In the genomic region with DNA sequence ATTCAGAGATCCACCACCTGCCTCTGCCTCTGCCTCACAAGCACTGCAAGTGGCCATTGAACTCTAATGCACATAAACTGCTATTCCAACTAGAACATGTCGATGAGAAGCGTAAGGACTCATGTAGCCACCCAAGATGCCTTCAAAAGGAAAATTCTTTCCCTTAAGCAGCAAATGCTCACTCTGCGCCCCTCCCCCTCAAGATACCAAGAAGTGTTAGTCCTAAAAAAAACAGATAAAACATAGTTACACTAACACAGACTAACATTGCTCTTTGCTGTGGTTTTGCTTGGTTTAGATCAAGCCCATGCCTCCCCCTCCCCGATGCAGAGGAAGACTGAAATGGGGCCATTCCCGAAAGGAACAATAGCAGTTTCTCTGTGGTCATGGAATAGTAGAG, we compare ENCODE assay signal across 18 mouse cellular contexts.
DNase-seq lines count a peak whose midpoint lies in the region; ATAC-seq lines count a peak whose summit lies in the region.
"Had no signal": no experiment of that assay in that cellular context is flagged by ENCODE, and none has a peak within 500 bp of the region (broad histone marks: within the 10 kb centered on the region; RNA-seq: fewer than 3 reads in every experiment).

No protein-coding gene starts in this region.

- peaks cover 100% of the 10 kb centered on the region for H3K4me1 ChIP-seq in megakaryocyte, embryonic 14.5 days
- peaks cover 9% of the 10 kb centered on the region for H3K4me1 ChIP-seq in kidney, embryonic 14.5 days (ENCODE audit: control insufficient read depth, insufficient read depth, low read length)

- no peaks in the 10 kb centered on the region for H3K9me3 ChIP-seq in megakaryocyte, embryonic 14.5 days
- H3K9me3 ChIP-seq in kidney, embryonic 14.5 days (ENCODE audit: control insufficient read depth, low read length) = no peaks in the 10 kb centered on the region
- H3K9me3 ChIP-seq: embryonic facial prominence, embryonic 12.5 days; heart, embryonic 12.5 days; hindbrain, embryonic 10.5 days had no signal

- H3K36me3 ChIP-seq in megakaryocyte, embryonic 14.5 days (replicated peaks; ENCODE audit: low read length) = peaks cover 30% of the 10 kb centered on the region
- H3K36me3 ChIP-seq in kidney, embryonic 14.5 days (ENCODE audit: control insufficient read depth, insufficient read depth, low read length) = no peaks in the 10 kb centered on the region
- H3K36me3 ChIP-seq: embryonic facial prominence, embryonic 12.5 days; heart, embryonic 12.5 days; hindbrain, embryonic 10.5 days had no signal

- no peak overlapping the region for H3K9ac ChIP-seq in kidney, embryonic 14.5 days (ENCODE audit: low read depth, low read length)
- H3K9ac ChIP-seq: embryonic facial prominence, embryonic 12.5 days; forebrain, postnatal 0 days; heart, embryonic 12.5 days; hindbrain, embryonic 14.5 days had no signal

- H3K4me2 ChIP-seq in kidney, embryonic 14.5 days (replicated peaks; ENCODE audit: low read depth, low read length) = no peak overlapping the region
- H3K4me2 ChIP-seq: embryonic facial prominence, embryonic 12.5 days; heart, embryonic 12.5 days; hindbrain, embryonic 14.5 days had no signal

- 85% methylated on average over 5 of the region's 5 CpGs for WGBS in kidney, embryonic 14.5 days

- no peaks in the 10 kb centered on the region for H3K27me3 ChIP-seq in megakaryocyte, embryonic 14.5 days (replicated peaks)
- no peaks in the 10 kb centered on the region for H3K27me3 ChIP-seq in kidney, embryonic 14.5 days (ENCODE audit: control insufficient read depth, insufficient read depth, low read length)
- H3K27me3 ChIP-seq: CH12.LX; embryonic facial prominence, embryonic 12.5 days; heart, embryonic 12.5 days had no signal

- DNase-seq in thymus, postnatal 0 days (ENCODE audit: low spot score) = peak; percentile 39
- peak; percentile 39 to 44 for DNase-seq in thymus, postnatal 36 days
- no peak for DNase-seq in lung, postnatal 14 days
- DNase-seq in adrenal gland, adult 8-10 months = no peak
- DNase-seq: adrenal gland, postnatal 10 days; cerebellum, adult 11 months; cerebellum, adult 8-10 months; cerebellum, postnatal 25 days; forebrain, postnatal 0 days; gastrocnemius, postnatal 25 days had no signal

- H3K27ac ChIP-seq in kidney, embryonic 14.5 days (ENCODE audit: low read depth, low read length) = no peak overlapping the region
- H3K27ac ChIP-seq: embryonic facial prominence, embryonic 12.5 days; hindbrain, embryonic 10.5 days; hindbrain, embryonic 14.5 days had no signal

- peak overlapping the region; percentile 56 for H3K4me3 ChIP-seq in megakaryocyte, embryonic 14.5 days (replicated peaks)
- no peak overlapping the region for H3K4me3 ChIP-seq in kidney, embryonic 14.5 days (ENCODE audit: low read length)
- H3K4me3 ChIP-seq: embryonic facial prominence, embryonic 12.5 days; heart, embryonic 12.5 days; hindbrain, embryonic 10.5 days had no signal

- ATAC-seq in megakaryocyte, adult 5-6 weeks (ENCODE audit: poor library complexity, severe bottlenecking) = no peak
- ATAC-seq in kidney, embryonic 14.5 days (ENCODE audit: low FRiP score, low TSS enrichment) = no peak
- ATAC-seq: forebrain, postnatal 0 days had no signal

Comparison
In these comparisons a context has a peak if more than half of its experiments do, and no peak if none do; other contexts are left out.
1. DNase-seq: peak in thymus, postnatal 0 days (single experiment) and thymus, postnatal 36 days (2 of 2); none in lung, postnatal 14 days (single experiment) and adrenal gland, adult 8-10 months (single experiment).